Mouse (Mus musculus) heart, postnatal 10 days (tissue): Measurements from ENCODE around the gene Phldb2. TPM values are rescaled to one million over a fixed set of nuclear protein-coding genes. Genes with fewer than 3 reads are reported as not detected.

ENCODE experiments used
- DNase-seq, 2 experiments: peaks; one replicate each; pipeline ENCODE4 v3.0.0; 2021
- intact Hi-C: fragments of 180-260 bp; cut with DNase I; formaldehyde crosslinking; loops from one replicate; pipeline ENCODE4 v1.15.1; 2025
- total RNA-seq, 2 experiments: library from RNA; stranded (reverse); gene quantifications; 2 replicates each; pipeline ENCODE4 v1.2.3; 2021

Phldb2 gene
- total RNA-seq, 2 experiments from 2014 or later = 39.9 to 61.7 TPM

- no peak for DNase-seq
- intact Hi-C loops = no loop called here
These were observed 240.1 kb downstream of the Phldb2 start for GRCm38 (mm10) chr16:45713261-45713660.

GRCm38 (mm10) chr16:45711263-45711662 lies 242.1 kb downstream of the Phldb2 start:
- no peak for DNase-seq
- intact Hi-C loops = no loop called here

- DNase-seq = no peak
- intact Hi-C loops = no loop called here
These were observed 254.1 kb downstream of the Phldb2 start for GRCm38 (mm10) chr16:45699301-45699700.

GRCm38 (mm10) chr16:45697996-45698395 lies 255.4 kb downstream of the Phldb2 start:
- intact Hi-C loops = no loop called here
- DNase-seq = no peak

Other genes with a start within 250 kb of the Phldb2 start
- gene Tagln3, start 229.0 kb downstream of the Phldb2 start, total RNA-seq = under 1 TPM; 0.20 to 0.22 TPM
- 10 to 100 TPM; 19.2 TPM for gene Abhd10, start 210.6 kb downstream of the Phldb2 start, total RNA-seq
- under 1 TPM; 0.19 to 0.27 TPM for gene Plcxd2, start 56.6 kb upstream of the Phldb2 start, total RNA-seq
- under 1 TPM; 0.12 to 0.14 TPM for gene Cd96, start 166.7 kb upstream of the Phldb2 start, total RNA-seq
- 10 to 100 TPM; 12.4 to 14.2 TPM for gene Gm4737, start 201.5 kb upstream of the Phldb2 start, total RNA-seq